Mouse (Mus musculus) WW6 (cell line): ENCODE measurements around the gene Dock4.

Source experiments
- DNase-seq: peaks from one replicate; pipeline ENCODE4 v3.0.0-alpha.2; 2013; ENCODE audit warnings: low read depth, low spot score

Dock4 gene

GRCm38 (mm10) chr12:40759281-40759680 lies 313.5 kb downstream of the Dock4 start:
- no peak for DNase-seq

- DNase-seq = no peak
These were observed 321.6 kb downstream of the Dock4 start for GRCm38 (mm10) chr12:40767258-40767816.

GRCm38 (mm10) chr12:40773091-40773490 lies 327.3 kb downstream of the Dock4 start:
- no peak for DNase-seq

GRCm38 (mm10) chr12:40781554-40781953 lies 335.8 kb downstream of the Dock4 start:
- no peak for DNase-seq

- DNase-seq = no peak
These were observed 342.9 kb downstream of the Dock4 start for GRCm38 (mm10) chr12:40788621-40789111.

- no peak for DNase-seq
These were observed 343.9 kb downstream of the Dock4 start for GRCm38 (mm10) chr12:40789379-40790361.

- DNase-seq = no peak
These were observed 345.5 kb downstream of the Dock4 start for GRCm38 (mm10) chr12:40791221-40791620.

- DNase-seq = no peak
These were observed 346.5 kb downstream of the Dock4 start for GRCm38 (mm10) chr12:40792184-40792650.

- no peak for DNase-seq
These were observed 348.3 kb downstream of the Dock4 start for GRCm38 (mm10) chr12:40794066-40794465.

GRCm38 (mm10) chr12:40794756-40795155 lies 349.0 kb downstream of the Dock4 start:
- DNase-seq = no peak

GRCm38 (mm10) chr12:40795768-40796167 lies 350.0 kb downstream of the Dock4 start:
- DNase-seq = no peak

- no peak for DNase-seq
These were observed 351.2 kb downstream of the Dock4 start for GRCm38 (mm10) chr12:40796813-40797491.

GRCm38 (mm10) chr12:40797561-40798343 lies 352.0 kb downstream of the Dock4 start:
- no peak for DNase-seq

GRCm38 (mm10) chr12:40798344-40799017 lies 352.7 kb downstream of the Dock4 start:
- no peak for DNase-seq

GRCm38 (mm10) chr12:40801456-40801855 lies 355.7 kb downstream of the Dock4 start:
- DNase-seq = no peak

- DNase-seq = no peak
These were observed 359.5 kb downstream of the Dock4 start for GRCm38 (mm10) chr12:40805257-40805656.

- no peak for DNase-seq
These were observed 362.2 kb downstream of the Dock4 start for GRCm38 (mm10) chr12:40807916-40808315.

GRCm38 (mm10) chr12:40813474-40813873 lies 367.7 kb downstream of the Dock4 start:
- DNase-seq = no peak

- DNase-seq = no peak
These were observed 369.1 kb downstream of the Dock4 start for GRCm38 (mm10) chr12:40814659-40815363.
